Mouse (Mus musculus) megakaryocyte, embryonic 14.5 days (primary cell): ENCODE measurements at regions not wholly inside any gene's neighbourhood (a gene's known extent, or its start where the extent isn't known, plus 50 kb on each side); places are given as distances from the start of the nearest gene placed in this dataset.

Experiments used
- FLI1 ChIP-seq: IDR thresholded peaks from 2 replicates; pipeline ENCODE4 v1.6.1; 2012; ENCODE audit warnings: low read length, inconsistent platforms, mixed read lengths
- GATA1 ChIP-seq: IDR thresholded peaks from 3 replicates; pipeline ENCODE4 v1.6.1; 2012; ENCODE audit warnings: mixed read lengths, low read length, inconsistent platforms, borderline replicate concordance

GRCm38 (mm10) chr16:74750900-74751299 lies 339.3 kb upstream of the Robo2 start:
- TF ChIP-seq GATA1 (no peak), FLI1 (no peak)
